Mouse (Mus musculus) E14TG2a.4 (cell line): ENCODE data around the gene Ggta1.

Source experiments
- CTCF ChIP-seq: conservative IDR thresholded peaks from 2 replicates; pipeline ENCODE4 v1.5.1; 2014; ENCODE audit warnings: low read length
- NANOG ChIP-seq: IDR thresholded peaks from 2 replicates; pipeline ENCODE4 v1.6.1; 2014; ENCODE audit warnings: borderline replicate concordance, low read length, mixed read lengths
- POU5F1 ChIP-seq: IDR thresholded peaks from 2 replicates; pipeline ENCODE4 v1.6.1; 2014; ENCODE audit warnings: low read length, borderline replicate concordance

- TF ChIP-seq CTCF (no peak), POU5F1 (no peak), NANOG (no peak)
Measured at GRCm38 (mm10) chr2:35451484-35452050, 11.5 kb downstream of the Ggta1 start.
